25 mouse cellular contexts compared by ENCODE assay signal in genomic region chr3:157842872-157843271, GRCm38 (mm10).
DNase-seq lines count a peak whose midpoint lies in the region; ATAC-seq lines count a peak whose summit lies in the region.
"Had no signal": no experiment of that assay in that cellular context is flagged by ENCODE, and none has a peak within 500 bp of the region (broad histone marks: within the 10 kb centered on the region; RNA-seq: fewer than 3 reads in every experiment).

No protein-coding gene starts in this region.

- no peaks in the 10 kb centered on the region for H3K9me3 ChIP-seq in liver, embryonic 16.5 days (replicated peaks; ENCODE audit: control insufficient read depth, low read length)
- H3K9me3 ChIP-seq in forebrain, embryonic 16.5 days (ENCODE audit: control insufficient read depth, low read length) = no peaks in the 10 kb centered on the region
- H3K9me3 ChIP-seq: embryonic facial prominence, embryonic 13.5 days; embryonic facial prominence, embryonic 15.5 days; forebrain, embryonic 10.5 days; forebrain, embryonic 12.5 days had no signal

- 0 out of 2 replicates have a peak, but pooled peaks have one; percentile 9 for ATAC-seq in liver, embryonic 16.5 days (ENCODE audit: low read depth)
- peak; percentile 99 for ATAC-seq in granulocyte monocyte progenitor cell, adult 5-6 weeks (replicated peaks; ENCODE audit: poor library complexity, severe bottlenecking)
- peak; percentile 99 for ATAC-seq in megakaryocyte progenitor cell, adult 5-6 weeks (replicated peaks; ENCODE audit: poor library complexity)
- no peak for ATAC-seq in forebrain, embryonic 16.5 days
- ATAC-seq: forebrain, embryonic 14.5 days; forebrain, postnatal 0 days had no signal

- no peak overlapping the region for H3K4me3 ChIP-seq in liver, embryonic 16.5 days (ENCODE audit: low read depth, low read length)
- H3K4me3 ChIP-seq in forebrain, embryonic 16.5 days (replicated peaks; ENCODE audit: low read length) = no peak overlapping the region
- H3K4me3 ChIP-seq: embryonic facial prominence, embryonic 13.5 days; embryonic facial prominence, embryonic 15.5 days; erythroblast, embryonic 14.5 days; forebrain, embryonic 10.5 days; forebrain, embryonic 12.5 days had no signal

- no peaks in the 10 kb centered on the region for H3K4me1 ChIP-seq in liver, embryonic 16.5 days (ENCODE audit: control insufficient read depth, low read depth, low read length)
- no peaks in the 10 kb centered on the region for H3K4me1 ChIP-seq in forebrain, embryonic 16.5 days (replicated peaks; ENCODE audit: control insufficient read depth, insufficient read depth, low read length)
- H3K4me1 ChIP-seq: embryonic facial prominence, embryonic 13.5 days; embryonic facial prominence, embryonic 15.5 days had no signal

- H3K36me3 ChIP-seq in liver, embryonic 16.5 days (ENCODE audit: control insufficient read depth, insufficient read depth) = no peaks in the 10 kb centered on the region
- H3K36me3 ChIP-seq in forebrain, embryonic 16.5 days (ENCODE audit: control insufficient read depth, insufficient read depth) = no peaks in the 10 kb centered on the region
- H3K36me3 ChIP-seq: embryonic facial prominence, embryonic 13.5 days; embryonic facial prominence, embryonic 15.5 days; forebrain, embryonic 10.5 days; forebrain, embryonic 12.5 days had no signal

- 46% methylated on average over 3 of the region's 3 CpGs for WGBS in liver, embryonic 16.5 days (ENCODE audit: insufficient replicate concordance)
- WGBS in forebrain, embryonic 16.5 days = 80% methylated on average over 3 of the region's 3 CpGs

- DNase-seq in liver (no peak), 416B (ENCODE audit: low read depth) (peak; percentile 76)
- DNase-seq in heart, adult 8-10 months (ENCODE audit: low spot score) = no peak
- DNase-seq in thymus, postnatal 10 days (ENCODE audit: low spot score in 2 of 2) = no peak
- DNase-seq: adrenal gland, adult 2 months; adrenal gland, postnatal 10 days; adrenal gland, postnatal 25 days; cerebellum, adult 11 months; cerebellum, adult 18-20 months; cerebellum, adult 8-10 months; cerebellum, adult 9-11 months; cerebellum, postnatal 14 days; cerebellum, postnatal 36 days; embryo, embryonic 11 days; forebrain, postnatal 0 days had no signal

- H3K27me3 ChIP-seq in liver, embryonic 16.5 days (ENCODE audit: control insufficient read depth, insufficient read depth, low read depth, low read length) = no peaks in the 10 kb centered on the region
- no peaks in the 10 kb centered on the region for H3K27me3 ChIP-seq in forebrain, embryonic 16.5 days (replicated peaks; ENCODE audit: control insufficient read depth, insufficient read depth, low read length)
- H3K27me3 ChIP-seq: embryonic facial prominence, embryonic 13.5 days; embryonic facial prominence, embryonic 15.5 days; forebrain, embryonic 12.5 days had no signal

- H3K27ac ChIP-seq in liver, embryonic 16.5 days (ENCODE audit: low read length) = no peak overlapping the region
- no peak overlapping the region for H3K27ac ChIP-seq in forebrain, embryonic 16.5 days (ENCODE audit: low read length)
- H3K27ac ChIP-seq: embryonic facial prominence, embryonic 13.5 days; embryonic facial prominence, embryonic 15.5 days; forebrain, embryonic 10.5 days; forebrain, embryonic 12.5 days had no signal

- H3K9ac ChIP-seq in liver, embryonic 16.5 days (ENCODE audit: low read depth, low read length) = no peak overlapping the region
- no peak overlapping the region for H3K9ac ChIP-seq in forebrain, embryonic 16.5 days (replicated peaks; ENCODE audit: low read depth, low read length)
- H3K9ac ChIP-seq: embryonic facial prominence, embryonic 13.5 days; embryonic facial prominence, embryonic 15.5 days; forebrain, embryonic 12.5 days; forebrain, postnatal 0 days had no signal

- no peak overlapping the region for H3K4me2 ChIP-seq in liver, embryonic 16.5 days (ENCODE audit: low read depth, low read length)
- no peak overlapping the region for H3K4me2 ChIP-seq in forebrain, embryonic 16.5 days (ENCODE audit: low read length)
- H3K4me2 ChIP-seq: embryonic facial prominence, embryonic 13.5 days; embryonic facial prominence, embryonic 15.5 days; forebrain, embryonic 12.5 days had no signal
